Mouse (Mus musculus): Measurements from ENCODE around the gene Col17a1.

DNA sequence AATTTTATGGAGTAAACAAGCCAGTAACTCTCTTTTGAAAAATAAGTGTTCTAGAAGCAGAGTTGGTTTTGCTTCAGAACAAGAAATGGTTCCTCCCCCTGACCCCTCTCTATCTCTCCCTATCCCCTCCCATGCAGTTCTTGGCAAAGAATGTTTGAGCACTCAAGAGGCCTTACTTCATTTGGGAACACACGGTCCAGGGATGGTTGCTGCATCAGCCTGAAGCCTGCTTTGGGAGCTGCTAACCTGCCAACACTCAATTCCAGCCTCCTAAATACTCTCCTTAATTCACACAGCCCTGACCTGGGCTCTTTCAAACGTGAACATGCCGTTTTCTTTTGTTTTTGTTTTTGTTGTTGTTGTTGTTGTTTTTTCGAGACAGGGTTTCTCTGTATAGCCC, 33.0 kb upstream of the Col17a1 start:
- TF ChIP-seq FLI1 (IDR thresholded peaks at IDR 0.05; ENCODE audit: low read length) (no peak), GATA1 (IDR thresholded peaks at IDR 0.05; ENCODE audit: borderline replicate concordance, low read length) (no peak)
